Mouse (Mus musculus) neural tube, embryonic 12.5 days (tissue): Measurements from ENCODE around the gene Rmnd5a. TPM values are rescaled to one million over a fixed set of nuclear protein-coding genes. Genes with fewer than 3 reads are reported as not detected.
A peak's percentile ranks its signal among the peaks of the same experiment; 100 is the strongest.
"Not testable (repeated sequence)": the region's sequence is repeated elsewhere in the genome, so short reads cannot be mapped to it uniquely, and the experiment has no call there.

ENCODE experiments used
- ATAC-seq: fragments of 200-750 bp; cut with Nextera tagmentation; 2 replicates; pipeline ENCODE4 v1.8.0; 2017; ENCODE audit warnings: low read depth, mild to moderate bottlenecking, moderate TSS enrichment, moderate library complexity; ENCODE audit not compliant: low FRiP score
- H3K27ac ChIP-seq: fragments of 300-500 bp; sonication (generic); 2 replicates; pipeline ENCODE4 v1.5.1; 2016
- H3K27me3 ChIP-seq: fragments of 300-500 bp; sonication (generic); replicated peaks from 2 replicates; pipeline ENCODE4 v1.6.1; 2016; ENCODE audit warnings: mild to moderate bottlenecking
- H3K36me3 ChIP-seq: fragments of 300-500 bp; sonication (generic); 2 replicates; pipeline ENCODE4 v1.6.1; 2016; ENCODE audit warnings: mild to moderate bottlenecking
- H3K4me1 ChIP-seq: fragments of 300-500 bp; sonication (generic); 2 replicates; pipeline ENCODE4 v1.6.1; 2016
- H3K4me2 ChIP-seq: fragments of 300-500 bp; sonication (generic); replicated peaks from 2 replicates; pipeline ENCODE4 v1.6.1; 2016; ENCODE audit warnings: mild to moderate bottlenecking
- H3K4me3 ChIP-seq: fragments of 300-500 bp; sonication (generic); 2 replicates; pipeline ENCODE4 v1.5.1; 2016
- H3K9ac ChIP-seq: fragments of 300-500 bp; sonication (generic); 2 replicates; pipeline ENCODE4 v1.6.1; 2016; ENCODE audit warnings: mild to moderate bottlenecking
- H3K9me3 ChIP-seq: fragments of 300-500 bp; sonication (generic); 2 replicates; pipeline ENCODE4 v1.6.1; 2016; ENCODE audit warnings: mild to moderate bottlenecking
- WGBS: fragments of 180-500 bp; shearing (Covaris S2); methylation state at CpG from one replicate; pipeline ENCODE4 v1.1.7; 2016; 5-methylcytosine and 5-hydroxymethylcytosine counted together
- polyA plus RNA-seq: library from polyadenylated mRNA; unstranded; fragments of >200 nt; fragmentation: Nextera tagmentation; extraction: Ambion mirVana; gene quantifications from 2 replicates; pipeline ENCODE4 v1.2.1, GENCODE M21; 2016

Gene Rmnd5a
- 15.2 and 17.4 TPM in 2 replicates for polyA plus RNA-seq

DNA sequence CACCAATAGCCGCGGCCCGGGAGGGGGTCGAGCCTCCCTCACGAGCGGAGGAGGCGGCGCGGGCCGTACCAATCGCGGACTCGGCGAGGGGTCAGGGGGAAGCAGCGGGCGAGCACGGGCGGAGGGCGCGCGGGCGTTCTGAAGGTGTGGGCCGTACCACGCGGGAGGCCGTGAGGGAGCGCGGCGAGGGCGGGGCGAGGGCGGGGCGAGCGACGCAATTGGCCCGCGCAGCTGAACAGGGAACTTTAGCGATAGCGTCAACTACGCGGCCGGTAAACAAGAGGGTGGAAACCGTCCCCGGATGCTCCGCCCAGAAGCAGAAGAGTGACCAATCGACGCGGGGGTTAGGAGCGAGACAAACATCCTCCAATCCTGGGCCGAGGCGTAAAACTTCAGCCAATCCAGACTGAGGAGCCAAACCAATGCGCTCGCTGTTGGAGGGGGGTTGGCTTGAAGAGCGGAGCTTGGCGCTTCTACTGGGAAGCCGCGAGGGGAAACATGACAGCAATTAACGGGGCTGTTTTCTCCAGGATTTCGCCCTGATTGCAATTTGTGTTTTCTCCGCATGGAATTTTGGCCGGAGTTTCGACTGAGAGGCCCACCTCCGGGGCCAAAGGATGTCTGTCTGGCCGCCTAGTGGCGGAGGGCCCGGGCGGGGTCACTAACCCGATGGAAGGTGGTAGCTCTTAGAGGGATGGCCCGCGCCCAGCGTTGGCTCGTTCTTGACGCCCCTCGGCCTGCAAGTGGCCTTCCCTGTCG is at the start of gene Rmnd5a:
Gene Rmnd5a, minus strand, starts transcription at position 146 of the 759 bp plus-strand sequence.
- Histone ChIP-seq H3K36me3 (no peaks in the 10 kb centered on the region), H3K4me1 (peaks cover 33% of the 10 kb centered on the region), H3K4me3 (peak within 1 kb of the TSS; percentile 98), H3K27ac (peak within 1 kb of the TSS; percentile 95), H3K9ac (peak within 1 kb of the TSS; percentile 94), H3K4me2 (peak within 1 kb of the TSS; percentile 98), H3K9me3 (no peaks in the 10 kb centered on the region), H3K27me3 (no peaks in the 10 kb centered on the region)
- ATAC-seq, result peak; percentile 98
- under 1% methylated on average over 75 of the region's 75 CpGs for WGBS

DNA sequence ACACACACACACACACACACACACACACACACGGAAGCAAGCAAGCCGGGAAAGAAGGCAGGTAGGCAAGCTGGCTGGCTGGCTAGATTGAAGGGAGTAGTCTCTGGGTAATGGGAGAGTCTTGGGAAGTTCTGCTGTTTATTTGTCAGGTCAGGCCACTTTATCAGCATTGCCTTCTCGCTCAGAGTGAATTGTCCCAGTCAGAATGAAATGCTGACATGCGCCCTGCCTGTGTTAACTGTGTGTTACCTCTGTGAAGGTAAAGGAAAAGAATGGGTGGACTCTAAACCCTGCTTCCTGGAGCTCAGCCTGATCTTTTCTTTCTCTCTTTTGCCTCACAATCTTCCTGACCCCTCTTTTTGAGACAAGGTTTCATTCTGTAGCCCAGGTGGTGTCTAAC is 47.5 kb upstream of the Rmnd5a start:
- no peaks in the 10 kb centered on the region for H3K27me3 ChIP-seq
- no peaks in the 10 kb centered on the region for H3K4me1 ChIP-seq
- ATAC-seq, result no peak
- no peak overlapping the region for H3K27ac ChIP-seq
- no peak overlapping the region for H3K4me3 ChIP-seq
- H3K9ac ChIP-seq, result no peak overlapping the region
- 67% methylated on average over 4 of the region's 4 CpGs for WGBS
- no peak overlapping the region for H3K4me2 ChIP-seq
- H3K9me3 ChIP-seq, result no peaks in the 10 kb centered on the region
- H3K36me3 ChIP-seq, result no peaks in the 10 kb centered on the region

DNA sequence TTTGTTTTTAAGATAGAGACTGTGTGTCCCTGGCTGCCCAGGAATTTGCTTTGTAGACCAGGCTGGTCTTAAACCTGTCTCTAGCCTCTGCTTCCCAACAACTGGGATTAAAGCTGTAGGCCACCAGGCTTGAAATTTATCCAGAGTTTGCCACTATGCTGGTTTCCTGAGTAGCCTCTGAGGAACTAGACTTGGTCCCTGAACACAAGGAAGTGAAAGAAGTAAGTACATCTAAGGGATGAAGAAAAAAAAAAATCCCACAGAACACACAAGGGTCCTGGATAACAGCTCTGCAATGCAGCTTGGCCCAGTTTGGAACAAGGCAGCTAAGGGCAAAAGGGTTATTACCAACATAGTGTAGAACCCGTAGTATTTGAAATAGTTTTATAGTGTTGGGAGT is 46.4 kb upstream of the Rmnd5a start:
- no peak for ATAC-seq
- 70% methylated on average over 1 of the region's 1 CpGs for WGBS
- Histone ChIP-seq H3K9ac (no peak overlapping the region), H3K4me1 (no peaks in the 10 kb centered on the region), H3K27me3 (no peaks in the 10 kb centered on the region), H3K4me3 (no peak overlapping the region), H3K9me3 (no peaks in the 10 kb centered on the region), H3K4me2 (no peak overlapping the region), H3K36me3 (no peaks in the 10 kb centered on the region), H3K27ac (no peak overlapping the region)

DNA sequence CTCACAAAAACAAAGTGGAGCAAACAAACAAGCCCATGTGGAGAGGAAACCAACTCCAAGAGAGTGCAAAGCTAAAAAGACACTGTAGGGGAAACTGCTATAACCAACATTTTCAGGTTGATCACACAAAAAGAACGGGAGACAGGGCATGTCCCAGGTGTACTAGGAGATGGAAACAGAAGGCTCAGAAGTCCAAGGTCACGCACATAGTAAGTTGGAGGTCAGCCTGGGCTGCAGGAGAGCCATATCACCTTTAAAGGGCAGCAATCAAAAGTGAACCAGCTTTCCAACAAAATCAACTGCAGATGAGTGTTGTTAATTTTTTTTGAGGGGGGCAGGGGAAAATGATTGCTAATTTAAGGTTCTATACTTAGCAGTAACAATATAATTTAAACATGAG is 45.8 kb upstream of the Rmnd5a start:
- no peaks in the 10 kb centered on the region for H3K4me1 ChIP-seq
- no peaks in the 10 kb centered on the region for H3K36me3 ChIP-seq
- H3K27me3 ChIP-seq, result no peaks in the 10 kb centered on the region
- ATAC-seq, result no peak
- H3K4me3 ChIP-seq, result no peak overlapping the region
- no peaks in the 10 kb centered on the region for H3K9me3 ChIP-seq
- 83% methylated on average over 2 of the region's 2 CpGs for WGBS
- H3K4me2 ChIP-seq, result no peak overlapping the region
- H3K9ac ChIP-seq, result no peak overlapping the region
- H3K27ac ChIP-seq, result no peak overlapping the region

DNA sequence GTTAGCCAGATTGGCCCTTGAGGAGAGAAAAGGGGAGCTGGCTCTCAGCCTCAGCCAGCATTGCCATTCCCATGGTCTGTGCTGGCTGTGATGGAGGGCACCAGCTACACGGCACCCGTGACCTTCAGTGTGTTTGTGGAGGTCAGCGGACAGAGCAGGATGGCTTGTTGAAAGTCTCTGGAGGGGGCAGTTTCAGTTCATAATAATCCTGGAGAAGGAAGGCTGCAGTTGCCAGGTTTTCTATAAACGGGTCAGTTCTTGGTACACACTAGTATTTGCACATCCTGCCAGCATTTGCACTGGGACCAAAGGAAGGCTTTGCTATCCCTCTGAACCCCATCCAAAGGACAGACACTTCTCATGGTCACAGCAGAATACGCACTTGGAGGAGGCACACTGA is 44.8 kb upstream of the Rmnd5a start:
- WGBS, result 86% methylated on average over 5 of the region's 5 CpGs
- no peak overlapping the region for H3K4me3 ChIP-seq
- H3K4me2 ChIP-seq, result no peak overlapping the region
- no peak overlapping the region for H3K9ac ChIP-seq
- H3K4me1 ChIP-seq, result no peaks in the 10 kb centered on the region
- no peak for ATAC-seq
- no peaks in the 10 kb centered on the region for H3K9me3 ChIP-seq
- H3K27me3 ChIP-seq, result no peaks in the 10 kb centered on the region
- no peaks in the 10 kb centered on the region for H3K36me3 ChIP-seq
- no peak overlapping the region for H3K27ac ChIP-seq

DNA sequence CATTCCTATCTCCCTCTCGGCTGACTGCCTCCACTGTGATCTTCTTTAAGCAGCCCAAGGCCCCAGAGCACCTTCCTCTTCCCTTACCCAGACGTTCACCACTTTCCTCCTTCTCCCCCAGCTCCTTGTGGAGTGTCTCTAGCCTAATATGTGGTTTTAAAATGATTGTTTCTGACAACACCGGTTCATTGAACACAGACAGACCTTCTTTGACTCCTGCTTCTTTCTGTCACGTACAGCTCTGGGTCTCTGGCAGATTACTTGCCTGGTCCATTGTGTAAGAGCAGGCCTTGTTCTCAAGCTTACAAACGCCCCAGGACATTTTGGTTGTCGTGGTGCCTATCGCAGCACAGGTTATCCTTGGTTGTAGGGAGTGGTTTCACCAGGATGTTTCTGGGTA is 40.7 kb upstream of the Rmnd5a start:
- 65% methylated on average over 7 of the region's 7 CpGs for WGBS
- Histone ChIP-seq H3K4me2 (no peak overlapping the region), H3K27me3 (no peaks in the 10 kb centered on the region), H3K9ac (no peak overlapping the region), H3K27ac (no peak overlapping the region), H3K4me1 (no peaks in the 10 kb centered on the region), H3K36me3 (no peaks in the 10 kb centered on the region), H3K9me3 (no peaks in the 10 kb centered on the region), H3K4me3 (no peak overlapping the region)
- no peak for ATAC-seq

DNA sequence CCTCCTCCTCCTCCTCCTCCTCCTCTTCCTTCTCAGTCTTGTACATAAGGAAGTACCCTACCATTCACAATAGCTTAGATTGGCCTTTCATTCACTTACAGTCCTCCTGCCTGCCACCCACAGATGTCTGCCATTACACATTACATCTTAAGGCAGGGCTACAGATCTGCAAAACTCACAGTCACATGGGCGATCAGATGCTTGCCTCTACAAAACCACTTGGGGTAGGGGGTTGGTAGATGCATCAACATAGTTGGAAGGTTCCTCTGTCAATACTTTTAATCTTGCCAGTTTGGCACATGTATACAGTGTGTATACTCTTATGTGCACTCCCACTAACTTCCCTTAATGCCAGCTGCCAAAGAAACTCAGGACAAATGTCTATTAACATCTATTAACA is 39.7 kb upstream of the Rmnd5a start:
- no peak overlapping the region for H3K4me3 ChIP-seq
- H3K36me3 ChIP-seq, result no peaks in the 10 kb centered on the region
- no peak overlapping the region for H3K27ac ChIP-seq
- no peaks in the 10 kb centered on the region for H3K9me3 ChIP-seq
- H3K4me1 ChIP-seq, result no peaks in the 10 kb centered on the region
- H3K4me2 ChIP-seq, result no peak overlapping the region
- no peaks in the 10 kb centered on the region for H3K27me3 ChIP-seq
- no peak for ATAC-seq
- WGBS, result 85% methylated on average over 1 of the region's 1 CpGs
- no peak overlapping the region for H3K9ac ChIP-seq

DNA sequence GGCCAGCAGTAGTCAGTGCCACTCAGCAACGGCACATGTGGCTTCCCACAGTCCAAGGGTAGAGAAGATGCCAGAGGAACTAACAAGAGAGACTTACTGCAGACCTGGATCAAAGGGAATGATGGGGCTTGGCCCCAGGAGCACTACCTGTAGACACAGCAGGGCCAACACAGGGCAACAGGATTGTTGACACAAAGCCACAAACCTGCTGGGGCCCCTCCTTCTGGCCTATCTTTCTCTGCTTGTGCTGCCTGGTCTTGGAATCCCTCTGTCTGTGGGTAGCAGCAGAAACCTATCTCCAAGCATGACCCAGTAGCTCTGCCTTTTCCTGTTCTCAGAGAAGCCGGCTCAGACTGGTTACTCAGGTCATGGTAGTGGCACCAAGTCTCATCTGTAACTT is 39.2 kb upstream of the Rmnd5a start:
- not testable (repeated sequence) for H3K4me2 ChIP-seq, H3K4me1 ChIP-seq, H3K27me3 ChIP-seq, H3K9ac ChIP-seq, H3K4me3 ChIP-seq, H3K27ac ChIP-seq, H3K36me3 ChIP-seq, H3K9me3 ChIP-seq, ATAC-seq
- 98% methylated on average over 2 of the region's 2 CpGs for WGBS

DNA sequence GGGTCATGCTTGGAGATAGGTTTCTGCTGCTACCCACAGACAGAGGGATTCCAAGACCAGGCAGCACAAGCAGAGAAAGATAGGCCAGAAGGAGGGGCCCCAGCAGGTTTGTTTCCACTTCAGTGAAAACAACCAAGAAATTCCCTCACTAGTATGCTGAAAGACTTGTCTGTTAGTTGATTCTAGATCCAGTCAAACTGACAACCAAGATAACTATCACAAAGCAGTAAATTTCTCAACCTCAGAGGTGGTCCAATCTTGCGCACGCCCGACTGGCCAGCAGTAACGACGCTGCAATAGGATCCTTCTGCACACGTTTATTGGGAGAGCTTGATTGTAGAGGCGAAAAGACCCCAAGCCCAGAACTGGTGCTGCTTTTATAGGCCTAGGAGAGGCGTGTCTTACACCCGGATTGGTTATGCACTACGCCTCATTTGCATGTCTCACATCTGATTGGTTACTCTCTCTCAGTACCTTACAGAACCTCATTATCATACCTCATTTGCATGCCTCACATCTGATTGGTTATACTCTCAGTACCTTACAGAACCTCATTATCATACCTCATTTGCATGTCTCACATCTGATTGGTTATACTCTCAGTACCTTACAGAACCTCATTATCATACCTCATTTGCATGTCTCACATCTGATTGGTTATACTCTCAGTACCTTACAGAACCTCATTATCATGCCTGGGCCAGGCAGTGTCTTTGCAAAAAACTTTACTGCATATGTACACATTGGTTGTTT is 38.6 kb upstream of the Rmnd5a start:
- ATAC-seq, H3K27me3 ChIP-seq, H3K4me3 ChIP-seq, H3K27ac ChIP-seq, H3K9ac ChIP-seq, H3K4me2 ChIP-seq, H3K36me3 ChIP-seq, H3K4me1 ChIP-seq, H3K9me3 ChIP-seq: not testable (repeated sequence)
- WGBS, result 87% methylated on average over 10 of the region's 10 CpGs

DNA sequence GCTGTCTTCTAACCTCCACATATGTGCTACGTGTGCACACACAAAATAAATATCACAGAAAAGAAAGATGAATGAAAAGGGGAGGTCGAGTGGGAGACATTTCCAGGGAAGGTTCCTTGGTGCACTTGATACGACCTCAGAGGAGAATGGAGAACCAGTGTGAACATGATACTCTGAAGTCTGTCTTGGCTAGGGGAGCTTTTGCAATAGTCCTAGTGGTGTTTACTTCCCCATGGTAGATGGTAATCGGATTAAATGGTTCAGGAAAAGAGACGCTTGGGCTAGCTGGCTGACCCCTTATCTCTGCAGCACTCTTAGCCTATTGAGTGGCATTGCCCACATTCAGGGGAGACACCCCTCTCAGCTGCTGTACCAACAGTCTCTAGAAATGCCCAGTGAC is 36.3 kb upstream of the Rmnd5a start:
- ATAC-seq, result no peak
- no peak overlapping the region for H3K4me3 ChIP-seq
- no peak overlapping the region for H3K27ac ChIP-seq
- WGBS, result 84% methylated on average over 5 of the region's 5 CpGs
- H3K27me3 ChIP-seq, result no peaks in the 10 kb centered on the region
- H3K36me3 ChIP-seq, result no peaks in the 10 kb centered on the region
- no peaks in the 10 kb centered on the region for H3K4me1 ChIP-seq
- no peaks in the 10 kb centered on the region for H3K9me3 ChIP-seq
- no peak overlapping the region for H3K4me2 ChIP-seq
- no peak overlapping the region for H3K9ac ChIP-seq

DNA sequence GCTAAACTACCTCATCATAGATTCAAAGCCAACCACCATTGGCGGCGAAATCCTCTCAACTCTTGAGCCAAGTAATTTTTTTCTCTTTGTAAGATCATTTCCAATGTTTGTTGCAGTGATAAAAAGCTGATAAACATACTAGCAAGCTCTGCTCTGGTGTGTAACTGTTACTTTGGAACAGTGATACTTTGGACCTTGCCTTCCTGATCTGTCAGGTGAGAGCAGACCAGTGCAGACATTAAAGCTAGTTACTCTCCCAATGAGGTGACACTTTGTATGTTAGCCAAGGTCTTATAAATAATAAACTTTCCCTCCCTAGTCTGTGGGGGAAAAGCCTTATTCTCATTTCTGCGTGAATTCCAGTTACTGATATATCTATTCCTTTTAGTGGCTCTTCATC is 35.2 kb upstream of the Rmnd5a start:
- ATAC-seq, result no peak

DNA sequence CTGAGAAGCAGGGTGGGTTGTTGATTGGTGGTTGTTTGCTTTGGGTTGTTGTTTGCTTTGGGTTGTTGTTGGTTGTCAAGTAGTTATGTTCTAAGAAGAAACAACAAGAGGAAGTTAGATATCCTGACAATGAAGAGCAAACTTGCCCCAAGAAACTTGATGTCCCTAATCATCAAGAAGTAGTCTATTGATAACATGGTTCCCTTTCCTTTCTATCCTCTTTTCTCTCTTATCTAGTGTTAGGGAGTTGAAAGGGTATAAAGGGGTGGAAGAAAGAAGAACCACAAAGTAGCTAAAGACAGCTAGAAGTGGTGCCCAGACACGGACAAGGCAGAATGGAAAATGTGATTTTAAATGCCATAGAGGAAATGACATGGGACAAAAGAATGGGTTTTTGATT is 32.3 kb upstream of the Rmnd5a start:
- Histone ChIP-seq H3K27me3 (no peaks in the 10 kb centered on the region), H3K4me1 (no peaks in the 10 kb centered on the region), H3K36me3 (no peaks in the 10 kb centered on the region), H3K9me3 (no peaks in the 10 kb centered on the region), H3K4me3 (no peak overlapping the region), H3K4me2 (no peak overlapping the region), H3K9ac (no peak overlapping the region), H3K27ac (no peak overlapping the region)
- 78% methylated on average over 1 of the region's 1 CpGs for WGBS
- no peak for ATAC-seq

More for the DNA sequence above, 35.2 kb upstream of the Rmnd5a start:
- H3K4me1 ChIP-seq, result no peaks in the 10 kb centered on the region
- no peak overlapping the region for H3K27ac ChIP-seq
- H3K9me3 ChIP-seq, result no peaks in the 10 kb centered on the region
- H3K4me2 ChIP-seq, result no peak overlapping the region
- 95% methylated on average over 3 of the region's 3 CpGs for WGBS
- no peak overlapping the region for H3K9ac ChIP-seq
- no peaks in the 10 kb centered on the region for H3K27me3 ChIP-seq
- H3K36me3 ChIP-seq, result no peaks in the 10 kb centered on the region
- H3K4me3 ChIP-seq, result no peak overlapping the region
